Mouse (Mus musculus) gastrocnemius, postnatal 25 days (tissue): Measurements from ENCODE around the gene Rnf145. TPM values are rescaled to one million over a fixed set of nuclear protein-coding genes. Genes with fewer than 3 reads are reported as not detected.
A peak's percentile ranks its signal among the peaks of the same experiment; 100 is the strongest.

ENCODE experiments used
- DNase-seq: peaks from one replicate; pipeline ENCODE4 v3.0.0; 2022
- total RNA-seq, 2 experiments: library from RNA; stranded (reverse); gene quantifications; 1 replicate in 1 of 2; 2 replicates in 1 of 2; pipeline ENCODE4 v1.2.3; 2021

The Rnf145 gene
- total RNA-seq, 2 experiments from 2014 or later, result 8.1 to 10.9 TPM

- DNase-seq, result no peak
Observed at GRCm38 (mm10) chr11:44534999-44535750, 16.4 kb downstream of the Rnf145 start.

DNA sequence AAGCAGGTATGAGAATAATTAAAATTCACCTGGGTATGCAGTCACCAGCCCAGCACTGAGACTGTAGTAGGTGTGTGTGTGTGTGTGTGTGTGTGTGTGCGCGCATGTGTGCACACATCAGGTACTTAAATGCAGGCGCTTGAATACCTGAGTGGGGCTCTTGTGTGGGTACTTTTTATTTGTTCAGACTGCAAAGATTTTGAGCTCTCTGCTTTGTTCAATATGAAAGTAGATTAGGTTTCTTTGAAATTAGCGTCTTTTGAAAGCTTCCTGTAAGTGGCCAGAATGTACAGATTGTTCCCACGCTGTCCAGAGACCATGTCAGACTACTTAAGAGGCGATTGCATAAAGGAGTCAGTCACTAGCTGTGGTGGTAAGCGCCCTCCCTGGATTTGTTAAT is 18.6 kb downstream of the Rnf145 start:
- DNase-seq, result no peak

DNA sequence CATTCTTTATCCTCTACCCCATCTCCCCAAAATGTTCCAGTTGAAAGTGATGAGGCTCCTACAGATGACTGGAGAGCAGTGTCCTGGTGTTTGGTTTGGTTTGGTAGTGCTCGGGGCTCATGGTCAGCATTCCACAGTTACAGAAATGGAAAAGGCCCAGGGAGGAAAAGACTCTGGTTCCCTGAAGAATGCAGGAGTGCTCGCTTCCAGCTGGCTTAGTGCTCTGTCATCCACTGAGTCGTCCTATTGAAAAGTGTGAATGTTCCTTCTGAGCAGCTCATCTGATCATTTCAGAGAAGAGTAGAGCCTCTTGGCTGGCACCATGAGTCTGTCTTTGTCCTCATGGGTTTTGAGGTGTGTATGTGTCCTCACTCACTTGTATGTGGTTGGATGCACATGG is 19.3 kb downstream of the Rnf145 start:
- DNase-seq, result no peak

DNA sequence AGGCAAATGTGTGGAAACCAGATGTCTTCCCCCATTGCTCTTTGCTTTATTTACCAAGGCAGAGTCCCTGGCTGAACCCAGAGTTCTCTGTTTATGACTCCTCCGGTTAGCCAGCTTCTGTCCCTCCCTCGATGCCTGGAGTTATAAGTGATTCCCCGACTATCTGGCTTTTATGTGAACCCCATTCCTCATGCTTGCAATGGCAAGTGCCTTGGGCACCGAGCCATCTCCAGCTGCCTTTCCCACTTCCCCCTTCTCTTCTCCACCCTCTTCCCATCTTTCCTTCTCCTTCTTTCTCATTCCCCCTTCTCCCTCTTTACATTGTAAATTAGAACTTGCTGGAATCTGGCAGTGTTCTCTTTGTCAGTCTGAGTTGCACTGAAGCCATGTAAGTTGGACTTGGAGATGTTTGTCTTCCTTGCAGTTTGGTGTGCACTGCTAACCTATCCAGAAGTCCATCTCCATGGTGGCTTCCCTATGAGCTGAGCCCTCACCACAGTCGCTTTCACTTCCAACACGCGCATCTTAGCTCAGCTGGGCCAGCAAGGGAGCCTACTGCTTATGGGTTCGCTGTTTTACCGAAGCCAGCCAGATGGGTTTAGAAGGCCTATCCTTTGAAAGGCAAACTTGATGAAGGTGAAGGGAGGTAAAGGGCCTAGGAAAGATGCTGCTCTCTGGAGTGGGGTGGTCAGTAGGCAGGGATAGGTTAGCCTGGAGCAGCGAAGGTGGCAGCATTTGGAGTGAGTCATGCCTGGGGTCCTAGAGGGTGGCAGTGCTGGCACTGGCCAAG is 19.9 kb downstream of the Rnf145 start:
- no peak for DNase-seq

- DNase-seq, result no peak
Observed at GRCm38 (mm10) chr11:44539291-44539930, 20.6 kb downstream of the Rnf145 start.

- DNase-seq, result no peak
Observed at GRCm38 (mm10) chr11:44540243-44540642, 21.5 kb downstream of the Rnf145 start.

DNA sequence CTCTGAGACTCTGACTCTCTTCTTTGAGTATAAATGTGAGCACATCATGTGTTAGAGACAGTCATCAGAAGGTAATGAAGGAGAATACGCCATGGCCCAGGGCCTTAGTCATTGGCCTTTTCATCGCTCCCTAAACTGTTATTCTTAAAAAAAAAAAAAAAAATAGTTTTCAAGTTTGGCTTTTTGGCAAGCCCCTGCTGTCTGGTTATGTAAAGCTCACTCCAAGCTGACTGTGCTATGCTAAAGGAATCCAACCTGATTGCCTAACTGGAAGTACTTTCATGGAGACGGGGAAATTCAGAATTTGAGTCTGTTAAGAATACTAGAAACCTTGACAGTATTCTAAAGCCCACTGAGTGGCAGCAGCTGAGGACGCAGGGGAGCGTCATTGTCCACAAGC is 22.5 kb downstream of the Rnf145 start:
- DNase-seq, result no peak

DNA sequence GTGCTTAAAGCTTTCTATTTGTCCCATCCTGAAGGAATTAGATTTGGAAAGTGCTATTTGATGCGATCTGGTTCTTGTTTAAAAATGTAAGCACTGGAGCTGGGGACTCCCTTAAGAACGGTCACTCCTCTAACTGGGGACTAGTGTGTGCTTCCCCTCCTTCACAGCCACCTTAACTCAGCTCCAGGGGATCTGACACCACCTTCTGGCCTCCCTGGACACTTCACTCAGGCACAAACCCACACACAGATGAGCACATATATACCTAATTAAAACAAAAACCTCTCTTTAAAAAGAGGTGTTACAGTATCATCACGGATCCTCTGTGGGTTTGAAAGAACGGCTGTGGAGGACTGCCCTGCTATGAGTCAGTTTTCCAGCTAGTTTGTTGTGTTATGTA is 23.0 kb downstream of the Rnf145 start:
- no peak for DNase-seq

DNA sequence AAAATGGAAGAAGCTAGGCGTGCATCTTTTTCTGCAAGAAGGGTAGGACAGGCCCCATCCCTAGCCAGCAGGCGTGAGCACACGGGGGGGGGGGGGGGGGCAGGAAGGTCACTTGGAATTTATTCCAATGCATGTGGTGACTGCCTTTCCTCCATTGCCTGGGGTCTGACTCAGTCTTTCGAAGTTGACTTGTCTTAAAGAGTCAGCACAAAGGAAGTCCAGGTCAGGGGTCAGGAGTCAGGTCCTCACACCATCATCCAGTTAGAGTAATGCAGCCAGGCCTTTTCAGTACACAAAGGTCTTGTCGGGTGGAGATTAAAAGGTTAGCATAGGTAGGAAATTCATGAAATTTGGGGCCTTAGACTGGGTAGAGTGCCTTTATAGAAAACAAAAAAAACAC is 24.8 kb downstream of the Rnf145 start:
- no peak for DNase-seq

- DNase-seq, result no peak
Observed at GRCm38 (mm10) chr11:44543996-44544395, 25.2 kb downstream of the Rnf145 start.

- DNase-seq, result no peak
Observed at GRCm38 (mm10) chr11:44545181-44545580, 26.4 kb downstream of the Rnf145 start.

GRCm38 (mm10) chr11:44546250-44546649 is 27.5 kb downstream of the Rnf145 start:
- no peak for DNase-seq

DNA sequence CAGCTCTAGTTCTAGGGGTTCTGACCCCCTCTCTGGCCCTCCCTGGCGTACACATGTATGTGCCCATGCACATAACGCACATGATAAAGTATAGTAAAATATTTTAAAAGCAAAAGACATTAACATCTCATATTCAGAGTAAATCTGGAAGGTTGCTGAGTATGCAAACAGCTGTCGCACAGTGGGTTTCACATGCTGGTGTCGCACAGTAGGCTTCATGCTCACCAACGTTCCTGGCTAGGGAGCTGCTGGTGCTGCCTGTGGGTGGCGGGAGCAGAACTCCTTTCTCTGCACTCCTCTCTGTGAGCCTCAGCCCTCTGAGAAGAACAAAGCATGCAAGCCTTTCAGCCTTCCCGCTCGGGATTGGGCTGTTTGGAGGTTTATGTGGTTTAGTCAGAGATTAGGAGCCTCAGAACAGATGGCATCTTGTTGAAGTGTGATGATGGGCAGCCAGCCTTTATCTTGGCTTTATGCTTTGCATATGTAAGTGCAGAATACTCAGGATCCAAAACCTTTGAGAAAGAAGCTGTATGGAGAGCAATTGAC is 29.0 kb downstream of the Rnf145 start:
- no peak for DNase-seq

DNA sequence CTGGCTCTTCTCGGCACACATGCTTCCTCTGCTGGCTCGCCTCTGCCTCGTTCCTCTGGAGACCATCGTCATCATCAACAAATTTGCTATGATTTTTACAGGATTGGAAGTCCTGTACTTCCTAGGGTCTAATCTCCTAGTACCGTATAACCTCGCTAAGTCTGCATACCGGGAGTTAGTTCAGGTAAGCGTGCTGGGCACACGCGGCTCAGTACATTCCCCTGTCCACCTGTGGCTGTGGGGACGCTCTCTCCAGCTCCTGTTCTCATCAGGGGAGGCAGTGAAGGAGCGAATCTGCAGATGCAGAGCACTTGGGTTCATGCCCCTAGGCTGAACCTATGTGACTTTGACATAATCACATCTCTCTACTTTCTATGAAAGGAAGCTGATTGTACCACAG is 30.1 kb downstream of the Rnf145 start:
- DNase-seq, result no peak

DNA sequence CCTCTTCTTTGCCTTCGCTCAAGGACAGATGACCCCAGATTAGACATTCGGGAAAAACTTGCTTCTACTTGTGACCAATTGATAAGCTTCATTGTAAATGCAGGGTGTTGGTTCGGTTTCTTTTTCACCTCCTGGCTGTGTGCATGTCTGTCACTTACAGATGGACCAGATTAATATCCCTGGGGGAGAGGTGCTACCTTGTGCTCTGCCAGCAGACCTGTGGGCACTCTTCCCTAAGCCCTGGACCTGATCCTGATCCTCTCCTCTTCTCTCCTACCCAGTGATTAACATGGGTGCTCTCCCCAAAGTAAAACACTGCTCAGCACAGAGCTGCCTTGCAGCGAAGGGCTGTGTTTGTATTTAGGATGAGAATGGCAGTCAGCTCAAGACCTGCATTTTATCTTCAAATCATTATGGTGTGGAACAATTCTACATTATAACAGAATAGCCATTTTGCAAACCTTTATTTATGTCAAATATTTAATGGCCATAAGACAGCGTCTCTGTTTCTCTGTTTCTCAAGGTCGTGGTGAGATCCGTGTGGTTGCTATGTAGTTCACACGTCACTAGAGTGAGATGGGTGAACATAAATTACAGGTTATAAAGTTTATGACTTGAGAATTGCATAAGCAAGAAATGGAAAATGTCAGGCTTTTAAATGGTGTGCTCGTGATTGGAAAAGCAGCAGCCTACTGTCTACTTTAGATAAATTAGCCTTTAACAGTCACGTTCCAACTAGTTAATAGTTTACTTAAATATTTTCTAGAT is 30.9 kb downstream of the Rnf145 start:
- DNase-seq, result no peak

GRCm38 (mm10) chr11:44550996-44551395 is 32.2 kb downstream of the Rnf145 start:
- no peak for DNase-seq

GRCm38 (mm10) chr11:44554339-44554738 is 35.6 kb downstream of the Rnf145 start:
- DNase-seq, result no peak

DNA sequence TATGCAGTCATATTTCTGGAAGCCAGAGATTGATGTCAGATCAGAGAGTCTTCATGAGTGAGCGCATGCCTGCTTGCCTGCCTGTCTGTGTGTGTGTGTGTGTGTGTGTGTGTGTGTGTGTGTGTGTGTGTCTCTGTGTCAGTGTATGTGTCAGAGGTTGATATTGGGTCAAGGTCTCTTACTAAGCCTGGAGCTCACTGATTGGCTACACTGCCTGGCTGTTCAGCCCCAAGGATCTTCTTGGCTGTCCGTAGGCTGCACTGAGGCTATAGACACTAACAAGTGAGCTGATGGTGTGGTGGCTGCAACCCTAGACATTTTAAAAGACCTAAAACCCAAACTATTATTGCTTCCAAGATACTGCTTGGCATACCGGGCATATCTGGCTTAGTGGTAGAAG is 39.8 kb downstream of the Rnf145 start:
- no peak for DNase-seq

DNA sequence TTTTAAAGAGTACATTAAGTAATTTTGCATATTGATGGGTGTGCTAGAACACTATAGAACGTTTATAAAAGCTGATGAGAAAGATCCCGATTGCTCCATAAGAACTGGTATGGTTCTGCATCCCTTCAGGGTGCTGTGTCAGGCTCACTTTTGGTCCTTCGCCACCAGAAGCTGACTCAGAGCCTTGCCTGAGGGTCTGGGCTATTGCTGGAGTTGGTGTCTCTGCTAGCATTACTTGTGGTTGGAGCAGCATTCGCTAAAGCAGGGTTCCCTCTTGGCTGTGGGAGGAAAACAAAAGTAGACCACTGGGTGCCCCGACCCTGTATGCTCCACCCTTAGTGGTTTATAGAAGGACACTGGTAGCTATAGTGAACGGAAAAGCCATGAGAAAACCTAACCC is 40.7 kb downstream of the Rnf145 start:
- no peak for DNase-seq

- peak; percentile 43 for DNase-seq
Observed at GRCm38 (mm10) chr11:44560396-44560795, 41.6 kb downstream of the Rnf145 start.

DNA sequence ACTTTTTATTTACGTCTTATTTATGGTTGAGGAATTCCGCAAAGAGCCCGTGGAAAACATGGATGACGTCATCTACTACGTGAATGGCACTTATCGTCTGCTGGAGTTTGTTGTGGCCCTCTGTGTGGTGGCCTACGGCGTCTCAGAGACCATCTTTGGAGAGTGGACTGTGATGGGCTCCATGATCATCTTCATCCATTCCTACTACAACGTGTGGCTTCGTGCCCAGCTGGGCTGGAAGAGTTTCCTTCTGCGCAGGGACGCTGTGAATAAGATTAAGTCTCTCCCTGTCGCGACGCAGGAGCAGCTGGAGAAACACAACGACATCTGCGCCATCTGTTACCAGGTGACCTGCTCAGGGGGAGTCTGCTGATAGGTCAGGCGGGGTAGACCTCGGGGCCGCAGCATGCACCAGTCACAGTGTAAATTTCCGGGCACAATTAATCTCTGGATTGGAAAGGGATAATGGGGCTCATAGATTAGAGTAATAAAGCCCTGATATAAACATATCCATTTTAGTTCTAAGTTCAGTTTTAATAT is 42.8 kb downstream of the Rnf145 start:
- DNase-seq, result no peak
